Mouse (Mus musculus) hindbrain, embryonic 16.5 days (tissue): ENCODE data around the gene Sept7. TPM values are rescaled to one million over a fixed set of nuclear protein-coding genes. Genes with fewer than 3 reads are reported as not detected.

Experiments
- ATAC-seq: fragments of 200-750 bp; cut with Nextera tagmentation; 2 replicates; pipeline ENCODE4 v1.8.0; 2017; ENCODE audit warnings: moderate TSS enrichment, moderate library complexity
- H3K27ac ChIP-seq: fragments of 300-500 bp; sonication (generic); 2 replicates; pipeline ENCODE4 v1.5.1; 2014; ENCODE audit warnings: low read depth, mild to moderate bottlenecking, control low read depth, low read length, moderate library complexity
- H3K27me3 ChIP-seq: fragments of 300-500 bp; sonication (generic); replicated peaks from 2 replicates; pipeline ENCODE4 v1.6.1; 2014; ENCODE audit warnings: low read length; ENCODE audit not compliant: control insufficient read depth, insufficient read depth
- H3K36me3 ChIP-seq: fragments of 300-500 bp; sonication (generic); 2 replicates; pipeline ENCODE4 v1.6.1; 2014; ENCODE audit warnings: mild to moderate bottlenecking, low read length, moderate library complexity, mixed read lengths; ENCODE audit not compliant: control insufficient read depth, insufficient read depth
- H3K4me1 ChIP-seq: fragments of 300-500 bp; sonication (generic); 2 replicates; pipeline ENCODE4 v1.6.1; 2014; ENCODE audit warnings: low read depth, low read length; ENCODE audit not compliant: control insufficient read depth, insufficient read depth
- H3K4me2 ChIP-seq: fragments of 300-500 bp; sonication (generic); 2 replicates; pipeline ENCODE4 v1.6.1; 2014; ENCODE audit warnings: mild to moderate bottlenecking, low read length, control low read depth, moderate library complexity
- H3K4me3 ChIP-seq: fragments of 300-500 bp; sonication (generic); 2 replicates; pipeline ENCODE4 v1.5.1; 2014; ENCODE audit warnings: mild to moderate bottlenecking, low read length, control low read depth, moderate library complexity
- H3K9ac ChIP-seq: fragments of 300-500 bp; sonication (generic); 2 replicates; pipeline ENCODE4 v1.6.1; 2014; ENCODE audit warnings: low read depth, mild to moderate bottlenecking, control low read depth, low read length, moderate library complexity
- H3K9me3 ChIP-seq: fragments of 300-500 bp; sonication (generic); 2 replicates; pipeline ENCODE4 v1.6.1; 2014; ENCODE audit warnings: mild to moderate bottlenecking, low read length, moderate library complexity; ENCODE audit not compliant: control insufficient read depth
- WGBS: fragments of 180-500 bp; shearing (Covaris S2); extraction: QIAGEN DNeasy Blood & Tissue Kit; methylation state at CpG from one replicate; pipeline ENCODE4 v1.1.7; 2014; 5-methylcytosine and 5-hydroxymethylcytosine counted together
- polyA plus RNA-seq: library from polyadenylated mRNA; unstranded; fragments of >200 nt; fragmentation: Nextera tagmentation; extraction: Ambion mirVana; gene quantifications from 2 replicates; pipeline ENCODE4 v1.2.1, GENCODE M21; 2015

The Sept7 gene
- 247 and 264 TPM in 2 replicates for polyA plus RNA-seq

- Histone ChIP-seq H3K4me2 (peak within 1 kb of the TSS; percentile 77), H3K36me3 (no peaks in the 10 kb centered on the region), H3K4me3 (peak within 1 kb of the TSS; percentile 100), H3K9me3 (no peaks in the 10 kb centered on the region), H3K9ac (peak within 1 kb of the TSS; percentile 99), H3K4me1 (peaks cover 22% of the 10 kb centered on the region), H3K27me3 (no peaks in the 10 kb centered on the region), H3K27ac (peak within 1 kb of the TSS; percentile 100)
- under 1% methylated on average over 51 of the region's 54 CpGs for WGBS
- ATAC-seq: peak; percentile 98
Measured at GRCm38 (mm10) chr9:25252283-25252726, at the start of gene Sept7. Gene Sept7, plus strand, starts transcription at chr9:25252439.

- Histone ChIP-seq H3K27ac (no peak overlapping the region), H3K27me3 (no peaks in the 10 kb centered on the region)
- WGBS: 83% methylated on average over 8 of the region's 8 CpGs
Measured at GRCm38 (mm10) chr9:25208087-25208803, 44.0 kb upstream of the Sept7 start.

GRCm38 (mm10) chr9:25212309-25213163 lies 39.7 kb upstream of the Sept7 start:
- Histone ChIP-seq H3K27ac (peak overlapping the region; percentile 44; the same call in 1 of the 2 replicates), H3K9ac (no peak overlapping the region; the same call in 1 of the 2 replicates), H3K4me3 (no peak overlapping the region), H3K36me3 (no peaks in the 10 kb centered on the region), H3K9me3 (no peaks in the 10 kb centered on the region), H3K4me1 (peaks cover 2% of the 10 kb centered on the region; the same call in 1 of the 2 replicates), H3K27me3 (no peaks in the 10 kb centered on the region), H3K4me2 (no peak overlapping the region)
- WGBS: 43% methylated on average over 9 of the region's 9 CpGs
- ATAC-seq: peak; percentile 63

More at GRCm38 (mm10) chr9:25208087-25208803, 44.0 kb upstream of the Sept7 start:
- Histone ChIP-seq H3K4me3 (no peak overlapping the region), H3K4me2 (no peak overlapping the region), H3K36me3 (no peaks in the 10 kb centered on the region), H3K4me1 (peaks cover 2% of the 10 kb centered on the region; the same call in 1 of the 2 replicates), H3K9me3 (no peaks in the 10 kb centered on the region), H3K9ac (no peak overlapping the region)
- no peak for ATAC-seq

- Histone ChIP-seq H3K27ac (no peak overlapping the region), H3K36me3 (no peaks in the 10 kb centered on the region), H3K27me3 (no peaks in the 10 kb centered on the region), H3K4me1 (peaks cover 2% of the 10 kb centered on the region; the same call in 1 of the 2 replicates), H3K4me3 (no peak overlapping the region), H3K9me3 (no peaks in the 10 kb centered on the region), H3K9ac (no peak overlapping the region), H3K4me2 (no peak overlapping the region)
- no peak for ATAC-seq
Measured at GRCm38 (mm10) chr9:25213164-25213557, 39.1 kb upstream of the Sept7 start.

GRCm38 (mm10) chr9:25215411-25215810 lies 36.8 kb upstream of the Sept7 start:
- Histone ChIP-seq H3K27ac (no peak overlapping the region), H3K9ac (no peak overlapping the region), H3K9me3 (no peaks in the 10 kb centered on the region), H3K27me3 (no peaks in the 10 kb centered on the region), H3K36me3 (no peaks in the 10 kb centered on the region), H3K4me3 (no peak overlapping the region), H3K4me1 (peaks cover 2% of the 10 kb centered on the region; the same call in 1 of the 2 replicates), H3K4me2 (no peak overlapping the region)
- 81% methylated on average over 3 of the region's 3 CpGs for WGBS
- ATAC-seq: no peak

GRCm38 (mm10) chr9:25216210-25216609 lies 36.0 kb upstream of the Sept7 start:
- Histone ChIP-seq H3K27ac (no peak overlapping the region), H3K9me3 (no peaks in the 10 kb centered on the region), H3K4me2 (no peak overlapping the region), H3K27me3 (no peaks in the 10 kb centered on the region), H3K4me3 (no peak overlapping the region), H3K36me3 (no peaks in the 10 kb centered on the region), H3K9ac (no peak overlapping the region), H3K4me1 (peaks cover 2% of the 10 kb centered on the region; the same call in 1 of the 2 replicates)
- 48% methylated on average over 2 of the region's 2 CpGs for WGBS
- ATAC-seq: no peak

- H3K36me3 ChIP-seq: no peaks in the 10 kb centered on the region
- no peak overlapping the region for H3K4me2 ChIP-seq
- H3K9me3 ChIP-seq: no peaks in the 10 kb centered on the region
- no peak overlapping the region for H3K4me3 ChIP-seq
- no peak overlapping the region for H3K27ac ChIP-seq
- H3K9ac ChIP-seq: no peak overlapping the region
- ATAC-seq: no peak
- WGBS: 61% methylated on average over 3 of the region's 3 CpGs
- H3K27me3 ChIP-seq: no peaks in the 10 kb centered on the region
- H3K4me1 ChIP-seq: no peaks in the 10 kb centered on the region
Measured at GRCm38 (mm10) chr9:25218954-25219353, 33.3 kb upstream of the Sept7 start.

- no peak overlapping the region for H3K4me2 ChIP-seq
- WGBS: 86% methylated on average over 5 of the region's 5 CpGs
Measured at GRCm38 (mm10) chr9:25219882-25220281, 32.4 kb upstream of the Sept7 start.

GRCm38 (mm10) chr9:25224959-25225358 lies 27.3 kb upstream of the Sept7 start:
- Histone ChIP-seq H3K9ac (no peak overlapping the region), H3K9me3 (no peaks in the 10 kb centered on the region), H3K4me1 (no peaks in the 10 kb centered on the region), H3K4me3 (no peak overlapping the region), H3K36me3 (no peaks in the 10 kb centered on the region), H3K27ac (no peak overlapping the region), H3K4me2 (no peak overlapping the region), H3K27me3 (no peaks in the 10 kb centered on the region)
- ATAC-seq: no peak
- WGBS: 51% methylated on average over 4 of the region's 4 CpGs

More at GRCm38 (mm10) chr9:25219882-25220281, 32.4 kb upstream of the Sept7 start:
- no peaks in the 10 kb centered on the region for H3K9me3 ChIP-seq
- H3K27me3 ChIP-seq: no peaks in the 10 kb centered on the region
- no peak overlapping the region for H3K9ac ChIP-seq
- H3K4me3 ChIP-seq: no peak overlapping the region
- ATAC-seq: no peak
- H3K36me3 ChIP-seq: no peaks in the 10 kb centered on the region
- H3K27ac ChIP-seq: no peak overlapping the region
- no peaks in the 10 kb centered on the region for H3K4me1 ChIP-seq
